Mouse (Mus musculus) heart, postnatal 0 days (tissue): ENCODE measurements around the gene Cadps.

Experiments
- CTCF ChIP-seq: IDR thresholded peaks from 2 replicates; pipeline ENCODE4 v1.5.1; 2016; ENCODE audit warnings: antibody characterized with exemption, control low read depth, low read depth
- EP300 ChIP-seq: IDR thresholded peaks from 2 replicates; pipeline ENCODE4 v1.6.1; 2016; ENCODE audit warnings: antibody characterized with exemption, low read depth

DNA sequence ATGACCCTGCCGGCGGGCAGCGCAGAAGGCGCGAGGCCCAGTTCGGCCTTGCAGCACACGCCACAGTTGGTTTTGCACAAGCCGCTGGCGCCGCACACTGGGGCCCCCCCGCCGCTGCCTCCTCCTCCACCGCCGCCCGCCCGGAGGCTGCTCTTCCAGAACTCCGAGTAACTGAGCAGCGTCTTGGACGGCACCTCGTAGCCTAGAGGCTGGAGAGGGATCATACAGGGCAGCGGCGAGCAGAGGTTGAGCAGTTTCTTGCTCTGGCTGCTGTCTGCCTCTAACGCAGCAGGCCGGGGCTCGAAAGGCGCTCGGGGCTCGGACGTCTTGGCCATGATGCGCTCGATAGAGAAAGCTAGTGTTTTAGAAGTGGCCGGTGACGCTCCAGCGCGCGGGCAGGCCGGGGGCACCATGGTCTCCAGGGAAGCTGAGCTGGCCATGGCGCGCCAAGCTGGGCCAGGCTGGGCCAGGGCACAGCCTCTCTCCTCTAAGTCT lies 478.1 kb downstream of the Cadps start:
- TF ChIP-seq CTCF (no peak), EP300 (no peak)
